Mouse (Mus musculus): ENCODE data around the gene Cog2.

Gene Cog2

GRCm38 (mm10) chr8:124516525-124516924, 4.0 kb upstream of the Cog2 start:
- DNase-seq (ENCODE audit: low spot score in 2 of 2): no peak

- DNase-seq (ENCODE audit: low spot score in 2 of 2): no peak
Observed at GRCm38 (mm10) chr8:124517142-124517541, 3.4 kb upstream of the Cog2 start.

- DNase-seq (ENCODE audit: low spot score in 2 of 2): no peak
Observed at GRCm38 (mm10) chr8:124521946-124522345, 1.4 kb downstream of the Cog2 start.

GRCm38 (mm10) chr8:124526261-124526660, 5.7 kb downstream of the Cog2 start:
- DNase-seq (ENCODE audit: low spot score in 2 of 2): no peak

GRCm38 (mm10) chr8:124530076-124530475, 9.5 kb downstream of the Cog2 start:
- no peak for DNase-seq (ENCODE audit: low spot score in 2 of 2)

- no peak for DNase-seq (ENCODE audit: low spot score in 2 of 2)
Observed at GRCm38 (mm10) chr8:124530556-124530955, 10.0 kb downstream of the Cog2 start.

GRCm38 (mm10) chr8:124530996-124531395, 10.4 kb downstream of the Cog2 start:
- no peak for DNase-seq (ENCODE audit: low spot score in 2 of 2)

- DNase-seq (ENCODE audit: low spot score in 2 of 2): no peak
Observed at GRCm38 (mm10) chr8:124532626-124533025, 12.1 kb downstream of the Cog2 start.

- DNase-seq (ENCODE audit: low spot score in 2 of 2): no peak
Observed at GRCm38 (mm10) chr8:124535451-124535850, 14.9 kb downstream of the Cog2 start.

- no peak for DNase-seq (ENCODE audit: low spot score in 2 of 2)
Observed at GRCm38 (mm10) chr8:124540906-124541305, 20.3 kb downstream of the Cog2 start.

GRCm38 (mm10) chr8:124542001-124542400, 21.4 kb downstream of the Cog2 start:
- DNase-seq (ENCODE audit: low spot score in 2 of 2): no peak

GRCm38 (mm10) chr8:124543272-124543671, 22.7 kb downstream of the Cog2 start:
- DNase-seq (ENCODE audit: low spot score in 2 of 2): no peak

- DNase-seq (ENCODE audit: low spot score in 2 of 2): no peak
Observed at GRCm38 (mm10) chr8:124546371-124546770, 25.8 kb downstream of the Cog2 start.

GRCm38 (mm10) chr8:124546815-124547214, 26.2 kb downstream of the Cog2 start:
- DNase-seq (ENCODE audit: low spot score in 2 of 2): no peak

GRCm38 (mm10) chr8:124547269-124547668, 26.7 kb downstream of the Cog2 start:
- DNase-seq (ENCODE audit: low spot score in 2 of 2): no peak

GRCm38 (mm10) chr8:124548187-124548586, 27.6 kb downstream of the Cog2 start:
- DNase-seq (ENCODE audit: low spot score in 2 of 2): no peak

- DNase-seq (ENCODE audit: low spot score in 2 of 2): no peak
Observed at GRCm38 (mm10) chr8:124551011-124551661, 30.6 kb downstream of the Cog2 start.

GRCm38 (mm10) chr8:124555113-124555750, 34.7 kb downstream of the Cog2 start:
- DNase-seq (ENCODE audit: low spot score in 2 of 2): no peak

GRCm38 (mm10) chr8:124556164-124556563, 35.6 kb downstream of the Cog2 start:
- DNase-seq (ENCODE audit: low spot score in 2 of 2): no peak

- DNase-seq (ENCODE audit: low spot score in 2 of 2): no peak
Observed at GRCm38 (mm10) chr8:124556658-124557057, 36.1 kb downstream of the Cog2 start.

GRCm38 (mm10) chr8:124557476-124557875, 36.9 kb downstream of the Cog2 start:
- DNase-seq (ENCODE audit: low spot score in 2 of 2): no peak

GRCm38 (mm10) chr8:124567126-124567525, 46.6 kb downstream of the Cog2 start:
- no peak for DNase-seq (ENCODE audit: low spot score in 2 of 2)

- no peak for DNase-seq (ENCODE audit: low spot score in 2 of 2)
Observed at GRCm38 (mm10) chr8:124567584-124567983, 47.0 kb downstream of the Cog2 start.

- no peak for DNase-seq (ENCODE audit: low spot score in 2 of 2)
Observed at GRCm38 (mm10) chr8:124569100-124569499, 48.5 kb downstream of the Cog2 start.

Data from thymus, postnatal 10 days (tissue).